Comparison of ENCODE assay signal across 8 mouse cellular contexts in the genomic region with DNA sequence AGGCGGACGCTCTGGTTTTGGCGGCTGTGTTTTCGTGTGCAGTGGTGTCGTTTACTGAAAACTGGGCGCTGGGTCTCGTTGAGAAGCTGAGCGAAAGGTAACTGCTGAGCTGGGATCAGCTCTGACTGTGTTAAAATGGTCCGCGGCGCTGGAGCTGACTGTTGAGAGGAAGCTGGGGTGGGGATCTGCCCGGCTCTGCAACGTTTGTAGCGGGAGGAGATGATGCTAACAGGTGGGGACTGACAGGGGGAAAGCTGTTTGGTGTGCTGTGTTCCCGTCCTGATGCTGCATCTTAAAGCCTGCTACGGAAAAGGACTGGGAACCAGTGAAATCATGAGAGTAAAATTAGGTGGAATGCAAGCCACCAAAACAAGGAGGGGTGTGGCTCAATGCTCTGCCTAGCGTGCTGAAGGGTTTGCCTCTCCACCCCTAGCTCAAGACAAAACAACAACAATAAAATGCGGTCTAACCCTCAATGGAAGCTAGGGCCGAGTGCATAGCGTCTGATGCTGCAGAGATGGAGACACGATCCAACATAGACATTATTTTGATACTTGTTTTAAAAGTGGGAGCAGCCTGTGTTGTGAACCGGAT. TPM values are rescaled to one million over a fixed set of nuclear protein-coding genes. Genes with fewer than 3 reads are reported as not detected.
DNase-seq lines count a peak whose midpoint lies in the region; ATAC-seq and TF ChIP-seq lines count a peak whose summit lies in the region.

No protein-coding gene starts in this region.

- peak overlapping the region; percentile 82 for H3K4me2 ChIP-seq in heart, embryonic 13.5 days
- peak overlapping the region; percentile 64 for H3K4me2 ChIP-seq in forebrain, embryonic 14.5 days (ENCODE audit: low read length)
- H3K4me2 ChIP-seq in liver, postnatal 0 days (ENCODE audit: low read depth, low read length) = peak overlapping the region; percentile 70

- no peak for TF ChIP-seq CTCF in MEL (IDR thresholded peaks at IDR 0.05 in 2 of 3, conservative IDR thresholded peaks at IDR 0.05 in 1 of 3; ENCODE audit: control insufficient read depth in 1 of 3, insufficient read depth in 1 of 3, low read depth in 2 of 3, low read length in 3 of 3, poor library complexity in 1 of 3, severe bottlenecking in 1 of 3)
- TF ChIP-seq CTCF in liver, postnatal 0 days (IDR thresholded peaks at IDR 0.05; ENCODE audit: low read depth) = no peak

- WGBS in heart, embryonic 13.5 days = under 1% methylated on average over 22 of the region's 22 CpGs
- WGBS in forebrain, embryonic 14.5 days = 2% methylated on average over 22 of the region's 22 CpGs
- 2% methylated on average over 22 of the region's 22 CpGs for WGBS in liver, postnatal 0 days (ENCODE audit: insufficient replicate concordance)

- H3K79me2 ChIP-seq in MEL (ENCODE audit: control insufficient read depth, insufficient read depth, low read length, poor library complexity) = peaks cover 17% of the 10 kb centered on the region

- peaks cover 13% of the 10 kb centered on the region for H3K36me3 ChIP-seq in heart, embryonic 13.5 days
- H3K36me3 ChIP-seq in MEL (ENCODE audit: control insufficient read depth in 1 of 2, insufficient read depth in 2 of 2, low read length in 2 of 2) = peaks cover 0 to 26% of the 10 kb centered on the region in 2 experiments; a peak in 3 of 4 replicates
- no peaks in the 10 kb centered on the region for H3K36me3 ChIP-seq in forebrain, embryonic 14.5 days (ENCODE audit: control insufficient read depth, insufficient read depth, low read length)
- H3K36me3 ChIP-seq in liver, postnatal 0 days (replicated peaks; ENCODE audit: insufficient read depth, low read length) = no peaks in the 10 kb centered on the region

- H3K4me3 ChIP-seq in heart, embryonic 13.5 days = peak overlapping the region; percentile 80
- peak overlapping the region; percentile 90 to 92 for H3K4me3 ChIP-seq in MEL (ENCODE audit: control insufficient read depth in 1 of 2, insufficient read depth in 1 of 2, low read depth in 2 of 2, low read length in 2 of 2)
- peak overlapping the region; percentile 43 for H3K4me3 ChIP-seq in forebrain, embryonic 14.5 days (ENCODE audit: low read depth, low read length)
- H3K4me3 ChIP-seq in liver, postnatal 0 days (ENCODE audit: low read depth, low read length) = peak overlapping the region; percentile 74

- intact Hi-C loops in heart, postnatal 36 days (cut with DNase I) = no loop called here

- peak; percentile 5; the same call in 1 of the 2 replicates for ATAC-seq in heart, embryonic 13.5 days (ENCODE audit: extremely low read depth, insufficient number of reproducible peaks, low FRiP score, low TSS enrichment)
- ATAC-seq in forebrain, embryonic 14.5 days = peak; percentile 8
- peak; percentile 10 for ATAC-seq in liver, postnatal 0 days

- no peaks in the 10 kb centered on the region for H3K9me3 ChIP-seq in heart, embryonic 13.5 days
- H3K9me3 ChIP-seq in MEL (replicated peaks; ENCODE audit: insufficient read depth, low read length) = no peaks in the 10 kb centered on the region
- H3K9me3 ChIP-seq in forebrain, embryonic 14.5 days (replicated peaks; ENCODE audit: control insufficient read depth, low read length) = no peaks in the 10 kb centered on the region
- no peaks in the 10 kb centered on the region for H3K9me3 ChIP-seq in liver, postnatal 0 days (ENCODE audit: low read length)

- DNase-seq in heart, postnatal 36 days = no peak
- no peak for DNase-seq in MEL (ENCODE audit: low read depth, low spot score)
- peak; percentile 2 for DNase-seq in forebrain, embryonic 14.5 days (ENCODE audit: low spot score)
- DNase-seq in liver, postnatal 0 days = no peak
- DNase-seq in T-cell, adult 2 months (ENCODE audit: low spot score) = no peak
- no peak for DNase-seq in right cerebral cortex, postnatal 4 days
- DNase-seq in left cerebral cortex, adult 11 months (ENCODE audit: low spot score) = no peak

- peak overlapping the region; percentile 97 for H3K27ac ChIP-seq in heart, embryonic 13.5 days (replicated peaks)
- H3K27ac ChIP-seq in MEL (ENCODE audit: control insufficient read depth, low read depth, low read length) = peak overlapping the region; percentile 63
- H3K27ac ChIP-seq in forebrain, embryonic 14.5 days (ENCODE audit: low read depth, low read length) = no peak overlapping the region
- peak overlapping the region; percentile 97 for H3K27ac ChIP-seq in liver, postnatal 0 days (ENCODE audit: low read depth)

- H3K9ac ChIP-seq in heart, embryonic 13.5 days = peak overlapping the region; percentile 90
- H3K9ac ChIP-seq in MEL (ENCODE audit: control insufficient read depth, low read depth, low read length, poor library complexity, severe bottlenecking) = peak overlapping the region; percentile 85
- peak overlapping the region; percentile 73 for H3K9ac ChIP-seq in forebrain, embryonic 14.5 days (ENCODE audit: low read length)
- peak overlapping the region; percentile 71 for H3K9ac ChIP-seq in liver, postnatal 0 days (replicated peaks)

- TF ChIP-seq EP300 in MEL (IDR thresholded peaks at IDR 0.05; ENCODE audit: low read depth in 1 of 2, low read length in 2 of 2) = no peak
- TF ChIP-seq EP300 in liver, postnatal 0 days (IDR thresholded peaks at IDR 0.05; ENCODE audit: low read depth) = no peak

- TF ChIP-seq RAD21 in MEL (IDR thresholded peaks at IDR 0.05; ENCODE audit: low read depth, low read length) = no peak

- peaks cover 23% of the 10 kb centered on the region for H3K4me1 ChIP-seq in heart, embryonic 13.5 days
- H3K4me1 ChIP-seq in MEL (ENCODE audit: control insufficient read depth in 1 of 2, insufficient read depth in 2 of 2, low read length in 2 of 2) = peaks cover 0 to 6% of the 10 kb centered on the region in 2 experiments; a peak in 1 of 4 replicates
- H3K4me1 ChIP-seq in forebrain, embryonic 14.5 days (ENCODE audit: control insufficient read depth, insufficient read depth, low read length) = no peaks in the 10 kb centered on the region
- H3K4me1 ChIP-seq in liver, postnatal 0 days (ENCODE audit: insufficient read depth) = peaks cover 9% of the 10 kb centered on the region

- TF ChIP-seq POLR2A in MEL (IDR thresholded peaks at IDR 0.05; ENCODE audit: control insufficient read depth in 1 of 2, insufficient read depth in 1 of 2, low read depth in 1 of 2, low read length in 2 of 2, poor library complexity in 1 of 2) = peak in 1 of 2 experiments; percentile 59; a peak in 3 of 4 replicates

- no peaks in the 10 kb centered on the region for H3K27me3 ChIP-seq in heart, embryonic 13.5 days (replicated peaks)
- no peaks in the 10 kb centered on the region for H3K27me3 ChIP-seq in MEL (ENCODE audit: control insufficient read depth in 1 of 2, insufficient read depth in 2 of 2, low read length in 2 of 2)
- no peaks in the 10 kb centered on the region for H3K27me3 ChIP-seq in forebrain, embryonic 14.5 days (replicated peaks; ENCODE audit: control insufficient read depth, insufficient read depth, low read length)
- no peaks in the 10 kb centered on the region for H3K27me3 ChIP-seq in liver, postnatal 0 days (ENCODE audit: insufficient read depth, low read length)

TF ChIP-seq in MEL, 35 proteins besides CTCF, POLR2A, EP300 and RAD21:
- TF ChIP-seq MAZ (IDR thresholded peaks at IDR 0.05; ENCODE audit: low read depth, low read length) (no peak), TBP (IDR thresholded peaks at IDR 0.05; ENCODE audit: low read depth, low read length) (peak; percentile 4; the same call in 1 of the 2 replicates)
TF ChIP-seq in MEL: peak in this region for 1.

RNA-seq across cellular contexts. Expression of gene Mettl4, which starts 0.4 kb away (rescaled TPM):
- polyA plus RNA-seq in heart, embryonic 13.5 days (2015; fragmentation: Nextera tagmentation; extraction: Ambion mirVana) = 12.1 and 13.2 TPM in 2 replicates
- 1 to 10 TPM; 6.9 to 7.7 TPM for total RNA-seq in heart, postnatal 36 days (2021)
- total RNA-seq in MEL (2012; rRNA removed) = 19.6 and 19.9 TPM in 2 replicates
- polyA plus RNA-seq in MEL (2012; ENCODE audit: insufficient read depth in 1 of 2, insufficient read length in 2 of 2, low read depth in 1 of 2, low replicate concordance in 2 of 2, missing spikeins in 1 of 2) = 10 to 100 TPM in 1 of 2 experiments, not detected in 1; 13.4 TPM
- 36.7 and 37.8 TPM in 2 replicates for polyA plus RNA-seq in forebrain, embryonic 14.5 days (2014; fragmentation: Nextera tagmentation; extraction: Ambion mirVana)
- polyA plus RNA-seq in liver, postnatal 0 days (2015; fragmentation: Nextera tagmentation; extraction: Ambion mirVana) = 5.4 and 5.6 TPM in 2 replicates
